Mouse (Mus musculus): ENCODE results near the gene Olfr450.

The Olfr450 gene

GRCm38 (mm10) chr6:42811639-42812038 lies at the start of gene Olfr450:
Gene Olfr450 (plus strand): TSS chr6:42811939.
- peak; percentile 8 for DNase-seq (ENCODE audit: low read depth, low spot score)

GRCm38 (mm10) chr6:42777066-42777465 lies 34.7 kb upstream of the Olfr450 start:
- DNase-seq (ENCODE audit: low read depth, low spot score) = no peak

- no peak for DNase-seq (ENCODE audit: low read depth, low spot score)
Observed at GRCm38 (mm10) chr6:42784793-42785192, 26.9 kb upstream of the Olfr450 start, which contains the start of gene Olfr452. Gene Olfr452 (plus strand): TSS chr6:42785093.

GRCm38 (mm10) chr6:42790247-42790948 lies 21.3 kb upstream of the Olfr450 start:
- DNase-seq (ENCODE audit: low read depth, low spot score) = no peak

GRCm38 (mm10) chr6:42790949-42791556 lies 20.7 kb upstream of the Olfr450 start:
- DNase-seq (ENCODE audit: low read depth, low spot score) = no peak

- no peak for DNase-seq (ENCODE audit: low read depth, low spot score)
Observed at GRCm38 (mm10) chr6:42794982-42795381, 16.8 kb upstream of the Olfr450 start.

- DNase-seq (ENCODE audit: low read depth, low spot score) = no peak
Observed at GRCm38 (mm10) chr6:42834084-42834483, 22.3 kb downstream of the Olfr450 start, which contains the start of gene Olfr449. Gene Olfr449 (plus strand): TSS chr6:42834384.

GRCm38 (mm10) chr6:42860222-42860819 lies 48.6 kb downstream of the Olfr450 start:
- peak; percentile 18 for DNase-seq (ENCODE audit: low read depth, low spot score)

All from CD4-positive helper T cell, adult 2 months (primary cell).